Mouse (Mus musculus): Measurements from ENCODE around the gene Slc51a. TPM values are rescaled to one million over a fixed set of nuclear protein-coding genes. Genes with fewer than 3 reads are reported as not detected.

Slc51a gene
- polyA plus RNA-seq, 1 experiment from 2014 or later: 157 TPM

DNA sequence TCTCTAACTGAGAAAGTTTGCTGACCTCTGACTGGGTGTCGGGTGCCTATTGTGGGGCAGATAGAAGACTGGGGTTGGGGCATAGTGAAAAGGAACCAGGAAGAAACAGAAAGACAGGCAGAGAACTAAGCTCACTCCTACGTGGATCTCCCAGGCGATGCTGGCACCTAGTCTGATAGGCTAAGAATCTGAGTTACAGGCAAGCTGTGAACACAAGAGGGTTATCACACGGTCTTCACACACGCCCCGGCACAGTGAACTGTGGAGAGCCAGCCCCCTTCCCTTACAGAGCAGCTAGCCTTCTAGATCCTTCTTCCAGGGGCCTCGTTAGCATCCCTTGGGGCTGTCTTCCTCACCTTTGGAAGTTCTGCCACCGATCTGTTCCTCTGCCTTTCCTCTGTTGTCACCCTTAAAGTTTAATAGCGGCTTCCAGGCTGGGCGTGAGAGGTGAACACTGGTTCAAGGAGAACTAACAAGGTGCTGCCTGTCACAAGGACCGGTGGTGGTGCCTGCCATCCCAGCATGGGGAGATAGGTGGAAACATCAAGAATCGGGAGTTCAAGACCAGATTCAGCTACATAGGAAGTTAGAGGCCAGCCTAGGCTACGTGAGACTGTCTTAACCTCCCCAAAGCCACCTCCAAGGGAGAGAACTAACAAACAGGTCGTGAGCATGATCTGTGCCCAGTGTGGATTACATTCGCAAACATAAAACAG lies 32.1 kb upstream of the Slc51a start:
- Histone ChIP-seq H3K9ac (ENCODE audit: low read depth, low read length) (no peak overlapping the region), H3K4me2 (ENCODE audit: low read depth, low read length) (no peak overlapping the region), H3K27ac (ENCODE audit: low read length) (no peak overlapping the region), H3K4me3 (ENCODE audit: low read length) (no peak overlapping the region), H3K4me1 (ENCODE audit: control insufficient read depth, insufficient read depth, low read length) (peaks cover 27% of the 10 kb centered on the region), H3K9me3 (ENCODE audit: control insufficient read depth, low read length) (no peaks in the 10 kb centered on the region), H3K36me3 (ENCODE audit: control insufficient read depth, insufficient read depth, low read length) (no peaks in the 10 kb centered on the region), H3K27me3 (replicated peaks; ENCODE audit: control insufficient read depth, insufficient read depth, low read length) (no peaks in the 10 kb centered on the region)
- WGBS: 77% methylated on average over 15 of the region's 15 CpGs
- no peak for ATAC-seq

DNA sequence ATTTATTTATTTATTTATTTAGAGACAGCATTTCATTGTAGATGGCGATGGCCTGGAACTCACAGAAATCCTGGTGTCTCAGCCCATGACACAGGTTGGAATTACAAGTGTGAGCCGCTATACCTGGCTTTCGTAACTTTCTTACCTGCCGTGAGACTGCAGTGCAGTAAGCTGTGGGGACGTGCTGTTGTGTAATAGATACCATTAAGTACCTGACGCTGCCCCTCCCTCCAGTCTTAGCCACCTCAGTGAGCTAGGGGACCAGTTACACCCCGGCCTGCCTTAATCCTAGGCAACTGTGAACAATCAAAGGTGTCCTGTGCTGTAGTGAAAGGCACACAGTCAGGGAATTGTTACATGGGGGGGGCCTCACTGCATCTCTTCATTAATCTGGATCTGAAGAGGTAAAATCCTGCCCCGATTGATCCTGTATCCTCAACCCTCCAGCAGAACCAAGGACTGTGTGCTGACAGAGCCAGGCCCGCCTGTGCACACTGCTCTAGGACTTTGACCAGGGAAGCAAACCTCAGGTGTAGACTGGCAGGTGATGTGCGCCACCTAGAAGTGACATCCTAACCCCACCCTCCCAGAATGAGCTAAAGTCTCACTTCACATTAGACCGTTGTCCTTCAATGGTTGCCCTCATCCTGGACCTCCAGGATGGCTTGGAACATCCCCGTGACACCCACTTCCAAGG lies 30.3 kb upstream of the Slc51a start:
- 68% methylated on average over 12 of the region's 12 CpGs for WGBS

DNA sequence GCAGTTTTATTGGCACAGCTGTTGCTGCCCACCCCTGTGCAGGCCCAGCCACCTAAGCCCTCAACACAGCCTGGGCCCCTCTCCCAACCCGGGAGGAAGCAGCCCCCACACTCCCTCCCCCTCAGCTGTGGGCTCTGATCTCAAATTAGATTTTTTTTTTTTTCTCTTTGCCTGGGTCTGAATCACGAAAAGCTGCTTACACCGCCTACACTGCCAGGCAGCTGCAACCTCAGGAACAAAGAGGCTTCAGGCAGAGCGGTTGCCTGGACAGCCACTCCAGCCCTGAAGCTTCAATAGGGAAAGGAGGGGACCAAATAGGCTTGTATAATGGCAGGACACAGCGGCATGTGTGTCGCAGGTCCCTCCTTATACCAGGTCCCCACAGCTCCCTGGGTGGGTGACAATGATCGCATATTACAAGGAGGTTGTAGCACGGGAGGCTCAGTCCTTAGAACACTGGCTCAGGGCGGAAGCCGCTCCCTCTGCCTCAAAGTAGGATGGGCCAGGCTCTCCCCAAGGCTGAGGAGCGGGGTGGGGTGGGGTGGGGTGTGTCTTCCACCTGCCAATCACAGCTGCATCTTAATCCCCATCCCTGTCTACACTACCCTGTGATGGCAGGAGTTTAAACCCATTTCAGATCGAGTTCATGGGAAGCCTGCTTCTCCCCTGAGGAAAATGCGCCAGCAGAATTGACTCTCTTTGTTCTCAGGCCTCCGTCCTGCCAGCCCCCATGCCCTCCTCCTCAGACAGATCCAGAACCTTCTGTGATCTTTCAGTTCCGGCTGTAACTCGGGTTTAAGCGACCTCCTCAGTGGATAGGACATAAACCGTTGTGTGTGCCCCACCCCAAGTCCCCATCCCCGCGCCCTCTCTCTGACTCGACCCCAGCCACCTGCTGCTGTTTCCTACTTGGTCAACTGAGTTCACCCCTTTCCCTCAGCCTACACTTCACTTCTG lies 28.6 kb upstream of the Slc51a start:
- H3K9ac ChIP-seq (ENCODE audit: low read depth, low read length): peak overlapping the region; percentile 63
- peak overlapping the region; percentile 47 for H3K4me2 ChIP-seq (ENCODE audit: low read depth, low read length)
- ATAC-seq: peak; percentile 77
- 22% methylated on average over 21 of the region's 21 CpGs for WGBS
- H3K27me3 ChIP-seq (replicated peaks; ENCODE audit: control insufficient read depth, insufficient read depth, low read length): no peaks in the 10 kb centered on the region
- no peaks in the 10 kb centered on the region for H3K36me3 ChIP-seq (ENCODE audit: control insufficient read depth, insufficient read depth, low read length)
- H3K4me3 ChIP-seq (ENCODE audit: low read length): 0 out of 2 replicates have a peak overlapping the region, but pooled peaks have one; percentile 13
- H3K4me1 ChIP-seq (ENCODE audit: control insufficient read depth, insufficient read depth, low read length): peaks cover 23% of the 10 kb centered on the region
- no peaks in the 10 kb centered on the region for H3K9me3 ChIP-seq (ENCODE audit: control insufficient read depth, low read length)
- peak overlapping the region; percentile 77 for H3K27ac ChIP-seq (ENCODE audit: low read length)

More for the DNA sequence above, 30.3 kb upstream of the Slc51a start:
- H3K36me3 ChIP-seq (ENCODE audit: control insufficient read depth, insufficient read depth, low read length): no peaks in the 10 kb centered on the region
- peaks cover 21% of the 10 kb centered on the region for H3K4me1 ChIP-seq (ENCODE audit: control insufficient read depth, insufficient read depth, low read length)
- no peaks in the 10 kb centered on the region for H3K27me3 ChIP-seq (replicated peaks; ENCODE audit: control insufficient read depth, insufficient read depth, low read length)
- ATAC-seq: peak; percentile 78
- H3K4me3 ChIP-seq (ENCODE audit: low read length): no peak overlapping the region
- peak overlapping the region; percentile 69 for H3K27ac ChIP-seq (ENCODE audit: low read length)
- H3K9me3 ChIP-seq (ENCODE audit: control insufficient read depth, low read length): no peaks in the 10 kb centered on the region
- H3K9ac ChIP-seq (ENCODE audit: low read depth, low read length): no peak overlapping the region
- no peak overlapping the region for H3K4me2 ChIP-seq (ENCODE audit: low read depth, low read length)

DNA sequence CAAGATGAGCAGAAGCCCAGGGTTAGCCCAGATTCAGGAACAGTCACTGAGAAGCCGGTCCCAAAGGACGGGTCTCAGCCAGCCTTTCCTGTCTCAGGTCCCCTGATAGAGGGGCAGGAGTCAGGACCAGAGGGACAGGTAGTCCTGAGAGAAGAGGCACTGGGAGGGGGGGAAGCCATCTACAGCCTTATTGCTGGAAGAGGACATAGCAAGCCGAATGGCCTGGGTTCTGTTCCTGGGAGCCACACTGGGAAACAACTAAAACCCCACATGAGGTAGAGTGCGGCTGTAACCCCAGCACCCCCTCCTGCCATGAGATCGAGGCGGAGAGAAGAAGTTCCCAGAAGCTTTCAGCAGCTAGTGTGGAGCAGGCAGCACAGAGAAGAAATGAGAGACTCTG lies 26.3 kb upstream of the Slc51a start:
- H3K4me1 ChIP-seq (ENCODE audit: control insufficient read depth, insufficient read depth, low read length): peaks cover 36% of the 10 kb centered on the region
- ATAC-seq: no peak
- H3K9ac ChIP-seq (ENCODE audit: low read depth, low read length): no peak overlapping the region
- H3K9me3 ChIP-seq (ENCODE audit: control insufficient read depth, low read length): no peaks in the 10 kb centered on the region
- WGBS: 96% methylated on average over 6 of the region's 6 CpGs
- no peak overlapping the region for H3K27ac ChIP-seq (ENCODE audit: low read length)
- no peak overlapping the region for H3K4me3 ChIP-seq (ENCODE audit: low read length)
- H3K36me3 ChIP-seq (ENCODE audit: control insufficient read depth, insufficient read depth, low read length): no peaks in the 10 kb centered on the region
- no peaks in the 10 kb centered on the region for H3K27me3 ChIP-seq (replicated peaks; ENCODE audit: control insufficient read depth, insufficient read depth, low read length)
- no peak overlapping the region for H3K4me2 ChIP-seq (ENCODE audit: low read depth, low read length)

DNA sequence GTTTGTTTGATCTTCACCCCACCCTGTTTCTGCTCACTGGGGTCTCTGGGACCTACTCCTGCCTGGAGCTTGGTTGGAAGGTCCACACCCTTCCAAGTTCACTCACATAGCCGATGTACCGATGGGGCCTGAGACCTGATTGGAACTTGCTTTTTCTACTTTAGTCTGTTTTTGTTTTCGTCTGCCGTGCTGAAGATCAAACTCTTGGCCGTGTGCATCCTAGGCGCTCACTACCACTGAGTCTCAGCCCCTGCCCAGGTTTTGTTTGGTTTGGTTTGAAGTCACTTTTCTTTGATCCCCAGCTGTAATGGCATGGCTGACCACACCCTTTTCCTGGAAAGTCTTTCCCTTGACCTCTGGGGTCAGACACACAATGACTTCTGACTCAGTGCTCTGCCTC lies 25.7 kb upstream of the Slc51a start:
- Histone ChIP-seq H3K9ac (ENCODE audit: low read depth, low read length) (no peak overlapping the region), H3K4me3 (ENCODE audit: low read length) (no peak overlapping the region), H3K27me3 (replicated peaks; ENCODE audit: control insufficient read depth, insufficient read depth, low read length) (no peaks in the 10 kb centered on the region), H3K27ac (ENCODE audit: low read length) (no peak overlapping the region), H3K4me2 (ENCODE audit: low read depth, low read length) (no peak overlapping the region), H3K9me3 (ENCODE audit: control insufficient read depth, low read length) (no peaks in the 10 kb centered on the region), H3K4me1 (ENCODE audit: control insufficient read depth, insufficient read depth, low read length) (peaks cover 41% of the 10 kb centered on the region), H3K36me3 (ENCODE audit: control insufficient read depth, insufficient read depth, low read length) (no peaks in the 10 kb centered on the region)
- 87% methylated on average over 6 of the region's 6 CpGs for WGBS
- no peak for ATAC-seq

DNA sequence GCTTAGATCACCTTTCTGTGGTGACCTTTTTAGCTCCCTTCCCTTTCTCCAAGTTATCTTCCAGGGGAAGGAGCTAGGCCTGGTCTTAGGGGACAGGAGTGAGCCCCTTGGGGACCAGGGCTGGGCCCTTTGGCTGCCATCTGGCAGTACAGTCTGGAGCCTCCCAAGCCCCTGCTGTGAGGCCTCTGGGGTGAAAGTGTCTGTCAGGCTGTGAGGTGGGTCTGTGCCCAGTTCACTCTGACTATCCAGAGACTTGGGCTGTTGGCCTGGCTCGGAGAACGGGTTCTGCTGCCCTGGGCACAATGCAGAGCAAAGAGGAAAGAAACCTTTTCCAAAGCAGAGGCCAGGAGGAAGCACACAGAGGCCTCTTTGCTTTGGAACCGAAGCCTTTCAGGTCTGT lies 25.2 kb upstream of the Slc51a start:
- peaks cover 45% of the 10 kb centered on the region for H3K4me1 ChIP-seq (ENCODE audit: control insufficient read depth, insufficient read depth, low read length)
- no peak overlapping the region for H3K4me2 ChIP-seq (ENCODE audit: low read depth, low read length)
- no peak overlapping the region for H3K4me3 ChIP-seq (ENCODE audit: low read length)
- no peaks in the 10 kb centered on the region for H3K27me3 ChIP-seq (replicated peaks; ENCODE audit: control insufficient read depth, insufficient read depth, low read length)
- no peak overlapping the region for H3K27ac ChIP-seq (ENCODE audit: low read length)
- H3K36me3 ChIP-seq (ENCODE audit: control insufficient read depth, insufficient read depth, low read length): no peaks in the 10 kb centered on the region
- no peaks in the 10 kb centered on the region for H3K9me3 ChIP-seq (ENCODE audit: control insufficient read depth, low read length)
- no peak overlapping the region for H3K9ac ChIP-seq (ENCODE audit: low read depth, low read length)
- WGBS: 67% methylated on average over 3 of the region's 3 CpGs
- no peak for ATAC-seq

DNA sequence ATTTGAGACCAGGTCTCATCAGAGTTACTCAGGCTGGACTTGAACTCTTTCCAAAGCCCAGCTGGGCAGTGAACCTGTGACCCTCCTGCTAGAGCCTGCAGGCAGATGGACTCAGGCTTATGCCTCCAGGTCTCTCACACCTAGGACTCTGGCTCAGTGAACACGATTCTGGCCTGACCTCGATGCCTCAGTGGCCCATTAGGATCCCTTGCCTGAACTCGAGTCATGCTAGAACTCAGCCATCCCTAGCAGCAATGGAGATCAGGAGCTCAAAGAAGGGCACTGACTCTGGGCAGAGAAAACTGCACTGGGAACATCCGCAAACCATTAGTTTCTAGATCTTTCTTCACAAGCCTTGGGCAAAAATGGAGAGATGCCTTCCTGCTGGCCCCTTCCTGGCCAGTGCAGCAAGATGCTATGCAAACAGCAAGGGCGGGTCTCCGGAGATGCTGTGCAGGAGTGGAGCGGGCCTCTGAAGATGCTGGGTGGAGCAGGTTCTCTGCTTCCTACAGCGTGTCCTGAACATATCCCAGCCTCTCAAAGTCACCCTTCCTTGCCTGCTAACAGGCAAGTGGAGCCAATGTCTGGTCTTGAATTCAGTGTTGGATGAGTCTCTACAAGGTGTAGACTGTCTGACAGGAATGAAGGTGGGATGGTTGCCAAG lies 24.3 kb upstream of the Slc51a start:
- Histone ChIP-seq H3K4me2 (ENCODE audit: low read depth, low read length) (no peak overlapping the region), H3K36me3 (ENCODE audit: control insufficient read depth, insufficient read depth, low read length) (no peaks in the 10 kb centered on the region), H3K9ac (ENCODE audit: low read depth, low read length) (no peak overlapping the region), H3K4me3 (ENCODE audit: low read length) (no peak overlapping the region), H3K27ac (ENCODE audit: low read length) (no peak overlapping the region), H3K9me3 (ENCODE audit: control insufficient read depth, low read length) (no peaks in the 10 kb centered on the region), H3K27me3 (replicated peaks; ENCODE audit: control insufficient read depth, insufficient read depth, low read length) (no peaks in the 10 kb centered on the region), H3K4me1 (ENCODE audit: control insufficient read depth, insufficient read depth, low read length) (peaks cover 44% of the 10 kb centered on the region)
- WGBS: 94% methylated on average over 8 of the region's 8 CpGs
- ATAC-seq: no peak

DNA sequence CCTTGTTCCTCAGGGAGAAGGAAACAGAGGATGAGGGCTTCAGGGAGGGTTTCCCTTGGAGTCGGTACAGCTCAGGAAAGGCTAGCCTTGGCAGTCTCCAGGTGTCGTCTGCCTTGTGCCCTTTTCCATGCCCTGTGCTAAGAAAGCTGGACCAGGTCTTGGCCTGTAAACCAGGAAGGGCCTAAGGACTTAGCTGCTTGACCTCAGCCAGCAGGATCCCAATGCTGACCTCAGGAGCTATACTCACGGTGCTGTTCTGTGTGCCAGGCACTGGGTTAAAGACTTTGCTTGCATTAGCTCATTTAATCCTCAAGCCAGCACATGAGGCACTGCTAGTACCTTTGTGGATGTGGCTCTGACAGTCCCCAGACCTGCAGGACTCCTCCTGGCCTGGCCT lies 23.7 kb upstream of the Slc51a start:
- no peak for ATAC-seq
- no peaks in the 10 kb centered on the region for H3K27me3 ChIP-seq (replicated peaks; ENCODE audit: control insufficient read depth, insufficient read depth, low read length)
- H3K4me3 ChIP-seq (ENCODE audit: low read length): no peak overlapping the region
- H3K27ac ChIP-seq (ENCODE audit: low read length): 0 out of 2 replicates have a peak overlapping the region, but pooled peaks have one; percentile 15
- 74% methylated on average over 3 of the region's 3 CpGs for WGBS
- peak overlapping the region; percentile 35; the same call in 1 of the 2 replicates for H3K9ac ChIP-seq (ENCODE audit: low read depth, low read length)
- peaks cover 40% of the 10 kb centered on the region for H3K4me1 ChIP-seq (ENCODE audit: control insufficient read depth, insufficient read depth, low read length)
- H3K36me3 ChIP-seq (ENCODE audit: control insufficient read depth, insufficient read depth, low read length): no peaks in the 10 kb centered on the region
- no peak overlapping the region for H3K4me2 ChIP-seq (ENCODE audit: low read depth, low read length)
- no peaks in the 10 kb centered on the region for H3K9me3 ChIP-seq (ENCODE audit: control insufficient read depth, low read length)
